Mouse (Mus musculus): ENCODE data around the gene Chrng.

Chrng gene

GRCm38 (mm10) chr1:87198119-87199065, 6.1 kb upstream of the Chrng start:
- DNase-seq: no peak

GRCm38 (mm10) chr1:87200811-87201210, 3.6 kb upstream of the Chrng start:
- DNase-seq: no peak

GRCm38 (mm10) chr1:87201848-87202247, 2.6 kb upstream of the Chrng start:
- DNase-seq: no peak

- no peak for DNase-seq
Observed at GRCm38 (mm10) chr1:87203779-87204178, 678 bp upstream of the Chrng start.

- no peak for DNase-seq
Observed at GRCm38 (mm10) chr1:87205038-87205437, 581 bp downstream of the Chrng start.

GRCm38 (mm10) chr1:87205502-87205901, 1.0 kb downstream of the Chrng start:
- DNase-seq: no peak

- no peak for DNase-seq
Observed at GRCm38 (mm10) chr1:87206339-87206738, 1.9 kb downstream of the Chrng start.

GRCm38 (mm10) chr1:87211431-87211830, 7.0 kb downstream of the Chrng start:
- no peak for DNase-seq

- peak; percentile 93 to 96 for DNase-seq
Observed at GRCm38 (mm10) chr1:87213735-87214704, 9.6 kb downstream of the Chrng start, which contains the start of gene Eif4e2. TSS of gene Eif4e2 (plus strand) at chr1:87213914.

GRCm38 (mm10) chr1:87214748-87215147, 10.3 kb downstream of the Chrng start:
- DNase-seq: no peak

- no peak for DNase-seq
Observed at GRCm38 (mm10) chr1:87217938-87218337, 13.5 kb downstream of the Chrng start.

GRCm38 (mm10) chr1:87225739-87226138, 21.3 kb downstream of the Chrng start:
- DNase-seq: no peak

GRCm38 (mm10) chr1:87226409-87227159, 22.1 kb downstream of the Chrng start:
- DNase-seq: peak in 1 of 2 experiments; percentile 26

- peak; percentile 87 to 88 for DNase-seq
Observed at GRCm38 (mm10) chr1:87227160-87227550, 22.7 kb downstream of the Chrng start.

GRCm38 (mm10) chr1:87230606-87231005, 26.1 kb downstream of the Chrng start:
- DNase-seq: no peak

- no peak for DNase-seq
Observed at GRCm38 (mm10) chr1:87232197-87232596, 27.7 kb downstream of the Chrng start.

GRCm38 (mm10) chr1:87239056-87239455, 34.6 kb downstream of the Chrng start:
- DNase-seq: no peak

GRCm38 (mm10) chr1:87243021-87243420, 38.6 kb downstream of the Chrng start:
- no peak for DNase-seq

- no peak for DNase-seq
Observed at GRCm38 (mm10) chr1:87245430-87245829, 41.0 kb downstream of the Chrng start.

GRCm38 (mm10) chr1:87245929-87246815, 41.7 kb downstream of the Chrng start:
- DNase-seq: peak; percentile 91

GRCm38 (mm10) chr1:87252040-87252609, 47.7 kb downstream of the Chrng start:
- DNase-seq: no peak
